Mouse (Mus musculus) limb, embryonic 15.5 days (tissue): ENCODE measurements at regions not wholly inside any gene's neighbourhood (a gene's known extent, or its start where the extent isn't known, plus 50 kb on each side); places are given as distances from the start of the nearest gene placed in this dataset.

ENCODE experiments used
- ATAC-seq: fragments of 200-750 bp; cut with Nextera tagmentation; 2 replicates; pipeline ENCODE4 v1.8.0; 2017; ENCODE audit warnings: low read depth, moderate TSS enrichment; ENCODE audit not compliant: insufficient number of reproducible peaks, low FRiP score, low TSS enrichment
- H3K27ac ChIP-seq: fragments of 300-500 bp; sonication (generic); 2 replicates; pipeline ENCODE4 v1.5.1; 2015; ENCODE audit warnings: moderate library complexity, mild to moderate bottlenecking, inconsistent platforms
- H3K27me3 ChIP-seq: fragments of 300-500 bp; sonication (generic); 2 replicates; pipeline ENCODE4 v1.6.1; 2015; ENCODE audit warnings: inconsistent platforms
- H3K36me3 ChIP-seq: fragments of 300-500 bp; sonication (generic); 2 replicates; pipeline ENCODE4 v1.6.1; 2015; ENCODE audit warnings: inconsistent platforms
- H3K4me1 ChIP-seq: fragments of 300-500 bp; sonication (generic); 2 replicates; pipeline ENCODE4 v1.6.1; 2015; ENCODE audit warnings: inconsistent platforms
- H3K4me2 ChIP-seq: fragments of 300-500 bp; sonication (generic); 2 replicates; pipeline ENCODE4 v1.6.1; 2015; ENCODE audit warnings: mild to moderate bottlenecking, inconsistent platforms
- H3K4me3 ChIP-seq: fragments of 300-500 bp; sonication (generic); 2 replicates; pipeline ENCODE4 v1.5.1; 2015; ENCODE audit warnings: mild to moderate bottlenecking, inconsistent platforms
- H3K9ac ChIP-seq: fragments of 300-500 bp; sonication (generic); 2 replicates; pipeline ENCODE4 v1.6.1; 2015; ENCODE audit warnings: inconsistent platforms
- H3K9me3 ChIP-seq: fragments of 300-500 bp; sonication (generic); 2 replicates; pipeline ENCODE4 v1.6.1; 2016; ENCODE audit warnings: inconsistent platforms
- WGBS: fragments of 180-500 bp; shearing (Covaris S2); methylation state at CpG from one replicate; pipeline ENCODE4 v1.1.7; 2015; 5-methylcytosine and 5-hydroxymethylcytosine counted together

- H3K27ac ChIP-seq, result peak overlapping the region; percentile 60
- ATAC-seq, result peak; percentile 50; the same call in 1 of the 2 replicates
- no peaks in the 10 kb centered on the region for H3K36me3 ChIP-seq
- H3K4me2 ChIP-seq, result no peak overlapping the region
- H3K9ac ChIP-seq, result no peak overlapping the region
- H3K4me1 ChIP-seq, result peaks cover 21% of the 10 kb centered on the region
- no peaks in the 10 kb centered on the region for H3K9me3 ChIP-seq
- H3K4me3 ChIP-seq, result no peak overlapping the region
- WGBS, result 31% methylated on average over 9 of the region's 9 CpGs
- H3K27me3 ChIP-seq, result no peaks in the 10 kb centered on the region
Measured at GRCm38 (mm10) chr13:63701199-63702175, 113.6 kb upstream of the Ercc6l2 start.

GRCm38 (mm10) chr13:63708567-63708966, 106.5 kb upstream of the Ercc6l2 start:
- H3K27me3 ChIP-seq, result no peaks in the 10 kb centered on the region
- WGBS, result 85% methylated on average over 2 of the region's 2 CpGs
- no peak overlapping the region for H3K9ac ChIP-seq
- no peak for ATAC-seq
- no peak overlapping the region for H3K27ac ChIP-seq
- H3K9me3 ChIP-seq, result no peaks in the 10 kb centered on the region
- H3K36me3 ChIP-seq, result no peaks in the 10 kb centered on the region
- H3K4me2 ChIP-seq, result no peak overlapping the region
- peaks cover 6% of the 10 kb centered on the region for H3K4me1 ChIP-seq
- no peak overlapping the region for H3K4me3 ChIP-seq

- H3K27me3 ChIP-seq, result no peaks in the 10 kb centered on the region
- H3K36me3 ChIP-seq, result no peaks in the 10 kb centered on the region
- no peak overlapping the region for H3K4me3 ChIP-seq
- WGBS, result 88% methylated on average over 3 of the region's 3 CpGs
- H3K4me1 ChIP-seq, result peaks cover 3% of the 10 kb centered on the region
- no peak overlapping the region for H3K27ac ChIP-seq
- H3K4me2 ChIP-seq, result no peak overlapping the region
- no peak for ATAC-seq
- H3K9me3 ChIP-seq, result no peaks in the 10 kb centered on the region
- H3K9ac ChIP-seq, result no peak overlapping the region
Measured at GRCm38 (mm10) chr13:63713137-63713536, 101.9 kb upstream of the Ercc6l2 start.

- Histone ChIP-seq H3K9me3 (no peaks in the 10 kb centered on the region), H3K27ac (peak overlapping the region; percentile 22; the same call in 1 of the 2 replicates), H3K4me1 (peaks cover 29% of the 10 kb centered on the region), H3K27me3 (no peaks in the 10 kb centered on the region), H3K4me2 (no peak overlapping the region), H3K4me3 (no peak overlapping the region), H3K36me3 (no peaks in the 10 kb centered on the region), H3K9ac (no peak overlapping the region)
- no peak for ATAC-seq
- WGBS, result 87% methylated on average over 1 of the region's 1 CpGs
Measured at GRCm38 (mm10) chr13:63716498-63716897, 98.5 kb upstream of the Ercc6l2 start.

GRCm38 (mm10) chr13:63717249-63717648, 97.8 kb upstream of the Ercc6l2 start:
- Histone ChIP-seq H3K36me3 (no peaks in the 10 kb centered on the region), H3K9me3 (no peaks in the 10 kb centered on the region), H3K27me3 (no peaks in the 10 kb centered on the region), H3K27ac (no peak overlapping the region), H3K4me1 (peaks cover 29% of the 10 kb centered on the region), H3K4me2 (no peak overlapping the region), H3K9ac (no peak overlapping the region), H3K4me3 (no peak overlapping the region)
- WGBS, result 66% methylated on average over 3 of the region's 3 CpGs
- ATAC-seq, result no peak

- Histone ChIP-seq H3K4me1 (peaks cover 32% of the 10 kb centered on the region), H3K4me3 (no peak overlapping the region), H3K9me3 (no peaks in the 10 kb centered on the region), H3K27me3 (no peaks in the 10 kb centered on the region), H3K4me2 (no peak overlapping the region), H3K9ac (no peak overlapping the region), H3K27ac (peak overlapping the region; percentile 35; the same call in 1 of the 2 replicates), H3K36me3 (no peaks in the 10 kb centered on the region)
- WGBS, result 31% methylated on average over 2 of the region's 2 CpGs
- ATAC-seq, result no peak
Measured at GRCm38 (mm10) chr13:63718782-63719181, 96.3 kb upstream of the Ercc6l2 start.

GRCm38 (mm10) chr13:63719351-63720207, 95.5 kb upstream of the Ercc6l2 start:
- ATAC-seq, result no peak
- H3K4me2 ChIP-seq, result no peak overlapping the region
- WGBS, result 11% methylated on average over 8 of the region's 8 CpGs

GRCm38 (mm10) chr13:63720610-63721009, 94.4 kb upstream of the Ercc6l2 start:
- Histone ChIP-seq H3K4me1 (peaks cover 45% of the 10 kb centered on the region), H3K9me3 (no peaks in the 10 kb centered on the region)
- WGBS, result 73% methylated on average over 3 of the region's 3 CpGs

More at GRCm38 (mm10) chr13:63719351-63720207, 95.5 kb upstream of the Ercc6l2 start:
- H3K9me3 ChIP-seq, result no peaks in the 10 kb centered on the region
- no peak overlapping the region for H3K4me3 ChIP-seq
- H3K27ac ChIP-seq, result peak overlapping the region; percentile 35
- H3K4me1 ChIP-seq, result peaks cover 38% of the 10 kb centered on the region
- no peak overlapping the region for H3K9ac ChIP-seq
- no peaks in the 10 kb centered on the region for H3K36me3 ChIP-seq
- H3K27me3 ChIP-seq, result no peaks in the 10 kb centered on the region

GRCm38 (mm10) chr13:63721011-63721625, 93.9 kb upstream of the Ercc6l2 start:
- WGBS, result 76% methylated on average over 5 of the region's 5 CpGs

More at GRCm38 (mm10) chr13:63720610-63721009, 94.4 kb upstream of the Ercc6l2 start:
- H3K27ac ChIP-seq, result no peak overlapping the region
- H3K36me3 ChIP-seq, result no peaks in the 10 kb centered on the region
- H3K9ac ChIP-seq, result no peak overlapping the region
- ATAC-seq, result no peak
- no peak overlapping the region for H3K4me2 ChIP-seq
- no peaks in the 10 kb centered on the region for H3K27me3 ChIP-seq
- no peak overlapping the region for H3K4me3 ChIP-seq

GRCm38 (mm10) chr13:63724293-63724692, 90.7 kb upstream of the Ercc6l2 start:
- Histone ChIP-seq H3K36me3 (no peaks in the 10 kb centered on the region), H3K9ac (no peak overlapping the region), H3K4me2 (no peak overlapping the region), H3K27me3 (no peaks in the 10 kb centered on the region), H3K27ac (no peak overlapping the region), H3K4me1 (peaks cover 40% of the 10 kb centered on the region), H3K9me3 (no peaks in the 10 kb centered on the region), H3K4me3 (no peak overlapping the region)
- no peak for ATAC-seq
- WGBS, result 72% methylated on average over 2 of the region's 2 CpGs

More at GRCm38 (mm10) chr13:63721011-63721625, 93.9 kb upstream of the Ercc6l2 start:
- H3K36me3 ChIP-seq, result no peaks in the 10 kb centered on the region
- H3K27me3 ChIP-seq, result no peaks in the 10 kb centered on the region
- H3K9ac ChIP-seq, result no peak overlapping the region
- H3K9me3 ChIP-seq, result no peaks in the 10 kb centered on the region
- no peak overlapping the region for H3K4me2 ChIP-seq
- H3K4me1 ChIP-seq, result peaks cover 49% of the 10 kb centered on the region
- ATAC-seq, result no peak
- H3K4me3 ChIP-seq, result no peak overlapping the region
- H3K27ac ChIP-seq, result no peak overlapping the region

- no peak for ATAC-seq
- Histone ChIP-seq H3K4me3 (no peak overlapping the region), H3K4me2 (no peak overlapping the region), H3K27ac (0 out of 2 replicates have a peak overlapping the region, but pooled peaks have one; percentile 27), H3K9ac (no peak overlapping the region), H3K27me3 (no peaks in the 10 kb centered on the region), H3K36me3 (no peaks in the 10 kb centered on the region), H3K9me3 (no peaks in the 10 kb centered on the region), H3K4me1 (peaks cover 32% of the 10 kb centered on the region)
- 53% methylated on average over 2 of the region's 2 CpGs for WGBS
Measured at GRCm38 (mm10) chr13:63724843-63725582, 90.0 kb upstream of the Ercc6l2 start.
